Mouse (Mus musculus) megakaryocyte, embryonic 14.5 days (primary cell): ENCODE results near the gene 2310034G01Rik.

ENCODE experiments used
- FLI1 ChIP-seq: IDR thresholded peaks from 2 replicates; pipeline ENCODE4 v1.6.1; 2012; ENCODE audit warnings: low read length, inconsistent platforms, mixed read lengths
- GATA1 ChIP-seq: IDR thresholded peaks from 3 replicates; pipeline ENCODE4 v1.6.1; 2012; ENCODE audit warnings: mixed read lengths, low read length, inconsistent platforms, borderline replicate concordance

DNA sequence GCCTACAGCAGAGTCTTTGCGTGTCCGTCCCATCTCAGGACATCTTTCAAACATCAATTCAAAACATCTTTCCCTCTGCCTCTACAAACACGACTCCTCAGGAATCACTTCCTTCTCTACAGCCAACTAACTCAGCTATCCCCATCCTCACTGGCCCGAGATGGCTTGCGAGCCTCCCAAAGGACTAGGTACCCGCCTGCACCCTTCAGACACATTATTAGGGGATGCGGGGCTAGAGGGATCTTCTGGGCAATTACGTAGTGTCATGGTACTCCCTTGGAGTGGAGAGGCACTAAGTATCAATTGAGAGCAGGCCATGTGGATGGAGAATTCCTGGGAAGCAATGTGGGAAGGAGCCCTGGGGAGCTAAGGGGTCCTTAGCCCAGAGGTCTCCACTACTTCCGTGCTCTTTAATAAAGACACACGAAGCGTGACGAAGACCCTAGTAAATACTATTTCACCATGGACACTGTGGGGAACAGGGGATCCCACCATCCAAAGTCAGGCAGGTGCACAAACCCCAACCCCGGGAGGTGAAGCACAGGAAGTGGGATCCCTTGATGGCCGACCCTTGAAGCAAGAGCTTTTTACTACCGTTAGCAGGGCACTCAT lies 12.3 kb downstream of the 2310034G01Rik start:
- no peak for TF ChIP-seq FLI1
- TF ChIP-seq GATA1: no peak
